ENCODE assay signal across 8 mouse cellular contexts in the genomic region with DNA sequence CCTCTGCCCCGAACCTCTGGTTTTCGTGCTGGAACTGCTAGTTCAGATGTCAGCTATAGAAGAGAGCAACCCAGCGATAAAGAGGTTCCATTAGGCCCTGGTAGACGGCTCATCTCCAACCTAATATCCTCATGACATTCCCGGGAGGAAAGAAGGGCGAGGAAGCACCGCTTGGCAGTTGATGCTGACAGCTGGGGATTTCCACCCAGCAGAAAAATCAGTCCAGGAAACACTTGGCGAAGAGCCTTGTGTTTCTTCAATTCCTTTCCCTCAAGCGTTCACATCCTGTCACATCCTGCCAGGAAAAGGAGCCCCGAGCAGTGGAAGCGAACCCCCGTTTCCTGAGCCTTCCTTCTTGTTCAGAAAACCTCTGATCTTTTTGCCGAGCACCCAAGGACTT. TPM values are rescaled to one million over a fixed set of nuclear protein-coding genes. Genes with fewer than 3 reads are reported as not detected.
DNase-seq lines count a peak whose midpoint lies in the region; ATAC-seq and TF ChIP-seq lines count a peak whose summit lies in the region.

No protein-coding gene starts in this region.

- H3K36me3 ChIP-seq in liver, postnatal 0 days (replicated peaks; ENCODE audit: insufficient read depth, low read length): no peaks in the 10 kb centered on the region
- H3K36me3 ChIP-seq in liver, embryonic 11.5 days (ENCODE audit: control insufficient read depth, insufficient read depth, low read length): no peaks in the 10 kb centered on the region
- no peaks in the 10 kb centered on the region for H3K36me3 ChIP-seq in heart, embryonic 16.5 days (ENCODE audit: control insufficient read depth, insufficient read depth)
- H3K36me3 ChIP-seq in stomach, embryonic 16.5 days (ENCODE audit: control insufficient read depth, insufficient read depth, low read length): no peaks in the 10 kb centered on the region
- H3K36me3 ChIP-seq in hindbrain, embryonic 11.5 days (ENCODE audit: control insufficient read depth, insufficient read depth, low read length): no peaks in the 10 kb centered on the region

- no peak overlapping the region for H3K4me3 ChIP-seq in liver, postnatal 0 days (ENCODE audit: low read depth, low read length)
- H3K4me3 ChIP-seq in liver, embryonic 11.5 days (ENCODE audit: low read depth, low read length): no peak overlapping the region
- H3K4me3 ChIP-seq in heart, embryonic 16.5 days (ENCODE audit: low read length): no peak overlapping the region; the same call in 1 of the 2 replicates
- no peak overlapping the region for H3K4me3 ChIP-seq in stomach, embryonic 16.5 days (replicated peaks; ENCODE audit: low read length)
- no peak overlapping the region for H3K4me3 ChIP-seq in hindbrain, embryonic 11.5 days (ENCODE audit: low read depth, low read length)

- H3K27me3 ChIP-seq in liver, postnatal 0 days (ENCODE audit: insufficient read depth, low read length): no peaks in the 10 kb centered on the region
- no peaks in the 10 kb centered on the region for H3K27me3 ChIP-seq in liver, embryonic 11.5 days (replicated peaks; ENCODE audit: control insufficient read depth, insufficient read depth, low read length)
- no peaks in the 10 kb centered on the region for H3K27me3 ChIP-seq in heart, embryonic 16.5 days (ENCODE audit: control insufficient read depth, insufficient read depth, low read length)
- H3K27me3 ChIP-seq in stomach, embryonic 16.5 days (ENCODE audit: control insufficient read depth, insufficient read depth, low read length): no peaks in the 10 kb centered on the region
- no peaks in the 10 kb centered on the region for H3K27me3 ChIP-seq in hindbrain, embryonic 11.5 days (ENCODE audit: control insufficient read depth, insufficient read depth, low read length)

- TF ChIP-seq EP300 in liver, postnatal 0 days (IDR thresholded peaks at IDR 0.05; ENCODE audit: low read depth): no peak

- no peak overlapping the region for H3K9ac ChIP-seq in liver, postnatal 0 days (replicated peaks)
- no peak overlapping the region for H3K9ac ChIP-seq in liver, embryonic 11.5 days (ENCODE audit: low read depth, low read length)
- H3K9ac ChIP-seq in heart, embryonic 16.5 days (ENCODE audit: low read length): no peak overlapping the region
- no peak overlapping the region for H3K9ac ChIP-seq in stomach, embryonic 16.5 days (ENCODE audit: low read length)
- H3K9ac ChIP-seq in hindbrain, embryonic 11.5 days (ENCODE audit: low read depth, low read length): no peak overlapping the region

- H3K9me3 ChIP-seq in liver, postnatal 0 days (ENCODE audit: low read length): no peaks in the 10 kb centered on the region
- no peaks in the 10 kb centered on the region for H3K9me3 ChIP-seq in liver, embryonic 11.5 days (ENCODE audit: control insufficient read depth, low read length)
- H3K9me3 ChIP-seq in heart, embryonic 16.5 days (replicated peaks; ENCODE audit: control insufficient read depth, low read length): no peaks in the 10 kb centered on the region
- no peaks in the 10 kb centered on the region for H3K9me3 ChIP-seq in stomach, embryonic 16.5 days (replicated peaks; ENCODE audit: control insufficient read depth, low read length)
- no peaks in the 10 kb centered on the region for H3K9me3 ChIP-seq in hindbrain, embryonic 11.5 days (ENCODE audit: control insufficient read depth, low read length)

- peaks cover 9% of the 10 kb centered on the region; the same call in 1 of the 2 replicates for H3K4me1 ChIP-seq in liver, postnatal 0 days (ENCODE audit: insufficient read depth)
- peaks cover 2% of the 10 kb centered on the region for H3K4me1 ChIP-seq in liver, embryonic 11.5 days (replicated peaks; ENCODE audit: control insufficient read depth, insufficient read depth, low read length)
- peaks cover 17% of the 10 kb centered on the region for H3K4me1 ChIP-seq in heart, embryonic 16.5 days (ENCODE audit: control insufficient read depth, insufficient read depth, low read length)
- peaks cover 8% of the 10 kb centered on the region; the same call in 1 of the 2 replicates for H3K4me1 ChIP-seq in stomach, embryonic 16.5 days (ENCODE audit: control insufficient read depth, insufficient read depth, low read length)
- H3K4me1 ChIP-seq in hindbrain, embryonic 11.5 days (replicated peaks; ENCODE audit: control insufficient read depth, insufficient read depth, low read length): no peaks in the 10 kb centered on the region

- 44% methylated on average over 13 of the region's 13 CpGs for WGBS in liver, postnatal 0 days (ENCODE audit: insufficient replicate concordance)
- 53% methylated on average over 13 of the region's 13 CpGs for whole genome bisulfite sequencing in liver, embryonic 11.5 days
- WGBS in heart, embryonic 16.5 days: 37% methylated on average over 13 of the region's 13 CpGs
- 46% methylated on average over 13 of the region's 13 CpGs for WGBS in stomach, embryonic 16.5 days
- 78% methylated on average over 13 of the region's 13 CpGs for WGBS in hindbrain, embryonic 11.5 days

- ATAC-seq in liver, postnatal 0 days: no peak
- ATAC-seq in liver, embryonic 11.5 days (replicated peaks; ENCODE audit: low FRiP score): no peak
- ATAC-seq in heart, embryonic 16.5 days (replicated peaks; ENCODE audit: extremely low read depth, insufficient read depth, low FRiP score): peak; percentile 28; the same call in 1 of the 2 replicates
- ATAC-seq in stomach, embryonic 16.5 days (ENCODE audit: insufficient read depth, low FRiP score): no peak
- no peak for ATAC-seq in hindbrain, embryonic 11.5 days (ENCODE audit: low FRiP score)

- peak overlapping the region; percentile 48; the same call in 1 of the 2 replicates for H3K27ac ChIP-seq in liver, postnatal 0 days (ENCODE audit: low read depth)
- H3K27ac ChIP-seq in liver, embryonic 11.5 days (ENCODE audit: low read depth, low read length): no peak overlapping the region; the same call in 1 of the 2 replicates
- H3K27ac ChIP-seq in heart, embryonic 16.5 days (ENCODE audit: low read length): peak overlapping the region; percentile 60
- peak overlapping the region; percentile 7; the same call in 1 of the 2 replicates for H3K27ac ChIP-seq in stomach, embryonic 16.5 days (ENCODE audit: low read length)
- H3K27ac ChIP-seq in hindbrain, embryonic 11.5 days (ENCODE audit: low read depth, low read length): no peak overlapping the region

- no peak overlapping the region for H3K4me2 ChIP-seq in liver, postnatal 0 days (ENCODE audit: low read depth, low read length)
- H3K4me2 ChIP-seq in liver, embryonic 11.5 days: no peak overlapping the region
- peak overlapping the region; percentile 38 for H3K4me2 ChIP-seq in heart, embryonic 16.5 days (ENCODE audit: low read depth, low read length)
- H3K4me2 ChIP-seq in stomach, embryonic 16.5 days (ENCODE audit: low read depth, low read length): no peak overlapping the region
- H3K4me2 ChIP-seq in hindbrain, embryonic 11.5 days (replicated peaks; ENCODE audit: low read depth, low read length): no peak overlapping the region

- DNase-seq in liver, postnatal 0 days: no peak
- no peak for DNase-seq in liver, embryonic 11.5 days (ENCODE audit: low spot score)
- peak; percentile 33 for DNase-seq in cerebellum, adult 9-11 months
- peak; percentile 5 for DNase-seq in layer of hippocampus, adult 9-11 months
- DNase-seq in urinary bladder, postnatal 36 days (ENCODE audit: low spot score in 2 of 2): no peak
- DNase-seq in hindbrain, embryonic 11.5 days (ENCODE audit: low spot score): no peak

- TF ChIP-seq CTCF in liver, postnatal 0 days (IDR thresholded peaks at IDR 0.05; ENCODE audit: low read depth): no peak

RNA-seq across cellular contexts. Expression of a gene that starts 22.3 kb away (rescaled TPM):
- polyA plus RNA-seq in liver, postnatal 0 days (2015; fragmentation: Nextera tagmentation; extraction: Ambion mirVana): 140 and 150 TPM in 2 replicates
- polyA plus RNA-seq in liver, embryonic 11.5 days (2014; fragmentation: Nextera tagmentation; extraction: Ambion mirVana): 397 and 398 TPM in 2 replicates
- 142 and 149 TPM in 2 replicates for polyA plus RNA-seq in heart, embryonic 16.5 days (2015; fragmentation: Nextera tagmentation; extraction: Ambion mirVana)
- polyA plus RNA-seq in stomach, embryonic 16.5 days (2015; fragmentation: Nextera tagmentation; extraction: Ambion mirVana): 191 TPM in 2 replicates
- 236 and 240 TPM in 2 replicates for polyA plus RNA-seq in hindbrain, embryonic 11.5 days (2014; fragmentation: Nextera tagmentation; extraction: Ambion mirVana)

Comparison
In these comparisons a context has a peak if more than half of its experiments do, and no peak if none do; other contexts are left out.
1. H3K27ac ChIP-seq: peak in liver, postnatal 0 days (single experiment), heart, embryonic 16.5 days (single experiment) and stomach, embryonic 16.5 days (single experiment); none in liver, embryonic 11.5 days (single experiment) and hindbrain, embryonic 11.5 days (single experiment).
2. DNase-seq: peak in cerebellum, adult 9-11 months (single experiment) and layer of hippocampus, adult 9-11 months (single experiment); none in liver, postnatal 0 days (single experiment), liver, embryonic 11.5 days (single experiment), urinary bladder, postnatal 36 days (0 of 2) and hindbrain, embryonic 11.5 days (single experiment).